Mouse (Mus musculus) heart, postnatal 0 days (tissue): ENCODE measurements at regions not wholly inside any gene's neighbourhood (a gene's known extent, or its start where the extent isn't known, plus 50 kb on each side); places are given as distances from the start of the nearest gene placed in this dataset.

Experiments
- ATAC-seq: fragments of 200-750 bp; cut with Nextera tagmentation; 2 replicates; pipeline ENCODE4 v1.8.0; 2017; ENCODE audit warnings: low read depth, moderate number of reproducible peaks, moderate library complexity; ENCODE audit not compliant: insufficient read depth
- DNase-seq: peaks from one replicate; pipeline ENCODE4 v3.0.0-alpha.2; 2016; ENCODE audit warnings: low spot score
- H3K27ac ChIP-seq: fragments of 300-500 bp; sonication (generic); 2 replicates; pipeline ENCODE4 v1.5.1; 2014; ENCODE audit warnings: low read depth, mild to moderate bottlenecking
- H3K27me3 ChIP-seq: fragments of 300-500 bp; sonication (generic); 2 replicates; pipeline ENCODE4 v1.6.1; 2014; ENCODE audit warnings: low read length, mixed read lengths; ENCODE audit not compliant: control insufficient read depth, insufficient read depth
- H3K36me3 ChIP-seq: fragments of 300-500 bp; sonication (generic); replicated peaks from 2 replicates; pipeline ENCODE4 v1.6.1; 2014; ENCODE audit warnings: low read length, mixed read lengths; ENCODE audit not compliant: control insufficient read depth, insufficient read depth
- H3K4me1 ChIP-seq: fragments of 300-500 bp; sonication (generic); 2 replicates; pipeline ENCODE4 v1.6.1; 2014; ENCODE audit warnings: antibody characterized with exemption; ENCODE audit not compliant: control insufficient read depth, insufficient read depth
- H3K4me2 ChIP-seq: fragments of 300-500 bp; sonication (generic); 2 replicates; pipeline ENCODE4 v1.6.1; 2014; ENCODE audit warnings: low read depth, mild to moderate bottlenecking, low read length, moderate library complexity
- H3K4me3 ChIP-seq: fragments of 300-500 bp; sonication (generic); 2 replicates; pipeline ENCODE4 v1.5.1; 2014; ENCODE audit warnings: low read depth, low read length
- H3K9ac ChIP-seq: fragments of 300-500 bp; sonication (generic); replicated peaks from 2 replicates; pipeline ENCODE4 v1.6.1; 2014; ENCODE audit warnings: low read depth, low read length, mixed read lengths
- H3K9me3 ChIP-seq: fragments of 300-500 bp; sonication (generic); replicated peaks from 2 replicates; pipeline ENCODE4 v1.6.1; 2016; ENCODE audit warnings: low read length; ENCODE audit not compliant: control insufficient read depth
- CTCF ChIP-seq: IDR thresholded peaks from 2 replicates; pipeline ENCODE4 v1.5.1; 2016; ENCODE audit warnings: antibody characterized with exemption, control low read depth, low read depth
- EP300 ChIP-seq: IDR thresholded peaks from 2 replicates; pipeline ENCODE4 v1.6.1; 2016; ENCODE audit warnings: antibody characterized with exemption, low read depth
- WGBS: fragments of 180-500 bp; shearing (Covaris S2); extraction: QIAGEN DNeasy Blood & Tissue Kit; methylation state at CpG from one replicate; pipeline ENCODE4 v1.1.7; 2014; 5-methylcytosine and 5-hydroxymethylcytosine counted together

GRCm38 (mm10) chr2:63347562-63347961 lies 163.5 kb upstream of the Kcnh7 start:
- no peak for DNase-seq
- Histone ChIP-seq H3K36me3 (no peaks in the 10 kb centered on the region), H3K4me1 (no peaks in the 10 kb centered on the region), H3K27ac (no peak overlapping the region), H3K4me2 (no peak overlapping the region), H3K4me3 (no peak overlapping the region), H3K9me3 (no peaks in the 10 kb centered on the region), H3K27me3 (no peaks in the 10 kb centered on the region), H3K9ac (no peak overlapping the region)
- WGBS, result 55% methylated on average over 3 of the region's 3 CpGs
- TF ChIP-seq CTCF (no peak), EP300 (no peak)
- ATAC-seq, result no peak

DNA sequence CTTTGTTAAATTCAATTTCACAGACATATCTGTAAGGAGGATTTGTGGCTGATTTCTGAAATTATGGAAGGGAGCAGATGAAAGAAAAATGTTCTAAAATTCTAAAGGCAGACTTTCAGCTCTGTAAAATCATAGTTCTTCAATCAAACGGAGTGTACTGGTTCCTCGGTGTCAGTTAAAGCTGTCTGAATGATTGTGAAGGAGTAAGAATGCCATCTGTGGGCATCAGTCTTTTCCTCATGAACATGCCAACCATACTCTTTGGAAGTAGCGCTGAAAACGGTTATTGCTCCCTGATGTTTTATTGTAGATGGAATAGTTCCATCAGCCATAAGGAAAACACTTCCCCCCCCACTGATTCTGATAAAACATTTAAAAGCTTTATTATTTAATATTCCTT lies 142.7 kb upstream of the Kcnh7 start:
- no peak for TF ChIP-seq EP300
- no peak for TF ChIP-seq CTCF
- no peaks in the 10 kb centered on the region for H3K9me3 ChIP-seq
- H3K4me1 ChIP-seq, result no peaks in the 10 kb centered on the region
- no peak overlapping the region for H3K27ac ChIP-seq
- no peak overlapping the region for H3K4me2 ChIP-seq
- no peaks in the 10 kb centered on the region for H3K27me3 ChIP-seq
- WGBS, result 83% methylated on average over 4 of the region's 4 CpGs
- DNase-seq (no peak), ATAC-seq (no peak)
- H3K4me3 ChIP-seq, result no peak overlapping the region
- no peak overlapping the region for H3K9ac ChIP-seq
- no peaks in the 10 kb centered on the region for H3K36me3 ChIP-seq

DNA sequence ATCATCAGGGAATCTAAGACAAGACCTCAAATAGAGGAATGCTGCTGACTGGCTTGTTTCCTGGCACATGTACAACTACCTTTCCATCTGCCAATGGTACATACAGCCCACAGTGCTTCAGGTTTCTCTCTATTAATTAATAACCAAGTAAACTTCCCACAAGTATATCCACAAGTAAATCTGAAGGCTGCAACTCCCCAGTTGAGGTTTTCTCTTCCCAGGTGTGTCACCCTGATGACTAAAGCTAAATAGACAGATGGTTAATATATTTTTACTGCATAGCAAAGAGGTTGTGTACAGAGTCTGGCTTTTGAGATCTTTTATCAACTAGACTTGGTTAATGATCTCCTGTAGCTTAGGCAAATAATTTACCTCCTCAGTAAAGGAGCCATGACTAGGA lies 96.8 kb upstream of the Kcnh7 start:
- H3K4me3 ChIP-seq, result no peak overlapping the region

GRCm38 (mm10) chr2:63273799-63274203 lies 89.7 kb upstream of the Kcnh7 start:
- H3K27me3 ChIP-seq, result 0 out of 2 replicates have a peak, but pooled peaks cover 6% of the 10 kb centered on the region

More for the DNA sequence above, 96.8 kb upstream of the Kcnh7 start:
- Histone ChIP-seq H3K9me3 (no peaks in the 10 kb centered on the region), H3K9ac (no peak overlapping the region), H3K27me3 (no peaks in the 10 kb centered on the region), H3K36me3 (no peaks in the 10 kb centered on the region), H3K4me2 (no peak overlapping the region), H3K4me1 (no peaks in the 10 kb centered on the region), H3K27ac (no peak overlapping the region)
- no peak for DNase-seq
- no peak for ATAC-seq
- TF ChIP-seq CTCF (no peak), EP300 (no peak)

DNA sequence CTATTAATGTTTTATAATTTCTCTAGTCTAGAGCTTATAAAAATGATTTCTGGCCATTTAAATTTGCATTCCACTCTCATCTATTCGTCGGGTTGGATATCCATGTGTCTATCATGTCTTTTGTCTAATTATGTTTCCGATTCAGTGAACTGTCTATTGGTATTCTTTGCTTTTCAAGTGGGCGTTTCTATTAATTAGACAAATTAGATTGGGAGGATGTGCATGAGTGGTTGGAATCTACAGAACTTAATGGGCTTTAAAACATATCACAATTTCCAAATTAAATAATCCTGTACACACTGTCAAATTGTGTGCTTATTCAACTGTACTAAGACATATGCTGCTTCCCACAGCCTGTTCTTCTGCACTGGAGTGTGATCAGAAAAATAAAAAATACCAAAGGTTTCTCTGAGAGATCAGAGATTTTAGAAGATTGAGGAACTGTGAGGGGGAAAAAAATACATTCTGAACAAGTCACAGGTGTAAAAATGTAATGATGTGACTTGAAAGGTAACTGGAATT lies 62.1 kb upstream of the Kcnh7 start:
- WGBS, result 82% methylated on average over 4 of the region's 4 CpGs
- no peak for ATAC-seq
- Histone ChIP-seq H3K27ac (no peak overlapping the region), H3K27me3 (no peaks in the 10 kb centered on the region), H3K9ac (no peak overlapping the region), H3K4me2 (no peak overlapping the region), H3K4me1 (no peaks in the 10 kb centered on the region), H3K36me3 (no peaks in the 10 kb centered on the region), H3K9me3 (no peaks in the 10 kb centered on the region), H3K4me3 (no peak overlapping the region)
- DNase-seq, result no peak
- TF ChIP-seq CTCF, result no peak
- TF ChIP-seq EP300, result no peak

More at GRCm38 (mm10) chr2:63273799-63274203, 89.7 kb upstream of the Kcnh7 start:
- no peaks in the 10 kb centered on the region for H3K9me3 ChIP-seq
- DNase-seq, result peak; percentile 53
- 7% methylated on average over 3 of the region's 3 CpGs for WGBS
- H3K4me2 ChIP-seq, result no peak overlapping the region
- H3K9ac ChIP-seq, result no peak overlapping the region
- H3K36me3 ChIP-seq, result no peaks in the 10 kb centered on the region
- peak; percentile 91 for ATAC-seq
- TF ChIP-seq CTCF (no peak), EP300 (peak; percentile 84; the same call in 1 of the 2 replicates)
- no peak overlapping the region for H3K4me3 ChIP-seq
- H3K27ac ChIP-seq, result no peak overlapping the region
- H3K4me1 ChIP-seq, result peaks cover 16% of the 10 kb centered on the region; the same call in 1 of the 2 replicates

DNA sequence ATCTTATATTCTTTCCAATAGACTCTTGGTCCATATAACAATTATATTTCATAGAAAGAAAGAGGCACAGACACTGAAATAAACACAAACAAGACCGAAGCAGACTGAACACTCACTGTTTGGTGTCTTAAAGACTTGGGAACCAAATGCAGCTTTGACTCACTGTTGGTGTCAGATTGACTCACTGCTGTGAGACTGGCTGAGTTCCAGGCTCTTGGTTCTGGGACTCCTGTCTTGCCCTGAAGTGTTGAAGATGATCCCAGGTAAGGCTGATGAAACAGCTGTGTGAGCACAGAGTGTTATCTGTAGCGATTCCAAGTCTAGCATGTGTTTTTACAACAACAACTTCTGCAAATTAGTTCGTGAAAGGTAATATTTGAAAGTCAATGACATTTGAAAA lies 55.2 kb upstream of the Kcnh7 start:
- Histone ChIP-seq H3K27ac (no peak overlapping the region), H3K9ac (no peak overlapping the region), H3K4me1 (no peaks in the 10 kb centered on the region), H3K9me3 (no peaks in the 10 kb centered on the region), H3K36me3 (no peaks in the 10 kb centered on the region), H3K4me3 (no peak overlapping the region), H3K4me2 (no peak overlapping the region), H3K27me3 (no peaks in the 10 kb centered on the region)
- no peak for TF ChIP-seq CTCF
- TF ChIP-seq EP300, result no peak
- DNase-seq (no peak), ATAC-seq (no peak)
- WGBS, result 76% methylated on average over 3 of the region's 3 CpGs
